Mouse (Mus musculus): ENCODE measurements around the gene Tfap2c.

GRCm38 (mm10) chr2:172607710-172608109, 58.3 kb downstream of the Tfap2c start:
- TF ChIP-seq CTCF (IDR thresholded peaks at IDR 0.05; ENCODE audit: low read depth), result no peak
- TF ChIP-seq EP300 (optimal IDR thresholded peaks at IDR 0.05), result no peak
